Mouse (Mus musculus) left cerebral cortex, postnatal 4 days (tissue): ENCODE results near the gene Inppl1. TPM values are rescaled to one million over a fixed set of nuclear protein-coding genes. Genes with fewer than 3 reads are reported as not detected.

Experiments
- DNase-seq: peaks from one replicate; pipeline ENCODE4 v3.0.0-alpha.2; 2022
- intact Hi-C: fragments of 180-260 bp; cut with DNase I; formaldehyde crosslinking; loops from one replicate; pipeline ENCODE4 v1.15.1; 2025
- total RNA-seq, 2 experiments: library from RNA; stranded (reverse); gene quantifications; 2 replicates each; pipeline ENCODE4 v1.2.3; 2021

Gene Inppl1
- total RNA-seq, 2 experiments from 2014 or later, result 17.8 to 18.8 TPM

DNA sequence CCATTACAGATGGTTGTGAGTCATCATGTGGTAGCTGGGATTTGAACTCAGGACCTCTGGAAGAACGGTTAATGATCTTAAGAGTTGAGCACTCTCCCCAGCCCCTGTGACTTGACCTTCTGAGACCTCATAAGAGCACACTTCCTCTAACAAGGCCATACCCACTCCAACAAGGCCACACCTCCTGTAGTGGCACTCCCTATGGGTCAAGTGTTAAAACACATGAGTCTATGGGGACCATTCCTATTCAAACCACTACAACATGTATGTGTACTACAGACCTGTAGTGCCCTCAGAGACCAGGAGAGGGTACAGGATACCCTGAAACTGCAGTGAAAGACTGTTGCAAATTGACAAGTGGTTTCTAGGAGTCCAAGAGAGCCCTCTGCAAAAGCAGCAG is 9.9 kb upstream of the Inppl1 start:
- intact Hi-C loops, result no loop called here
- DNase-seq, result no peak

DNA sequence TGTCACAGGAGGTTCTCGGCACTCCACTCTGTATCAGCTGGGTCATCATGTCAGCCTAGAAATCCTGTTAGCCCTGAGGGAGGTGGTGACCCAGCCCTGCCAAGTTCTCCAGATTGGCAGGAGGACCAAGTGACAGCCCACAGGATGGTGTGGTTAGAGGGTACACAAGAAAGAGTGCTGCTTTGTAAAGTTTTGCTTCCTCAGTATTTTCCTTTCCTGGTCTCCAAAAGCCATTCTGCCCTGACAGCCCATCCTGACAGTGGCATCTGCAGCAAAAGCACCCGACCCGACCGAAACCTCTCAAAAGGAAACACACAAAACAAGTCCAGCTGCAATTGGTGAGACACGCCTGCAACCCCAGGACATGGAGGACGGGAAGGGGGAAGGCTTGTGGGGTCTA is 6.2 kb upstream of the Inppl1 start:
- intact Hi-C loops, result no loop called here
- no peak for DNase-seq

GRCm38 (mm10) chr7:101837154-101837605 is 849 bp downstream of the Inppl1 start:
- intact Hi-C loops, result no loop called here
- DNase-seq, result no peak

DNA sequence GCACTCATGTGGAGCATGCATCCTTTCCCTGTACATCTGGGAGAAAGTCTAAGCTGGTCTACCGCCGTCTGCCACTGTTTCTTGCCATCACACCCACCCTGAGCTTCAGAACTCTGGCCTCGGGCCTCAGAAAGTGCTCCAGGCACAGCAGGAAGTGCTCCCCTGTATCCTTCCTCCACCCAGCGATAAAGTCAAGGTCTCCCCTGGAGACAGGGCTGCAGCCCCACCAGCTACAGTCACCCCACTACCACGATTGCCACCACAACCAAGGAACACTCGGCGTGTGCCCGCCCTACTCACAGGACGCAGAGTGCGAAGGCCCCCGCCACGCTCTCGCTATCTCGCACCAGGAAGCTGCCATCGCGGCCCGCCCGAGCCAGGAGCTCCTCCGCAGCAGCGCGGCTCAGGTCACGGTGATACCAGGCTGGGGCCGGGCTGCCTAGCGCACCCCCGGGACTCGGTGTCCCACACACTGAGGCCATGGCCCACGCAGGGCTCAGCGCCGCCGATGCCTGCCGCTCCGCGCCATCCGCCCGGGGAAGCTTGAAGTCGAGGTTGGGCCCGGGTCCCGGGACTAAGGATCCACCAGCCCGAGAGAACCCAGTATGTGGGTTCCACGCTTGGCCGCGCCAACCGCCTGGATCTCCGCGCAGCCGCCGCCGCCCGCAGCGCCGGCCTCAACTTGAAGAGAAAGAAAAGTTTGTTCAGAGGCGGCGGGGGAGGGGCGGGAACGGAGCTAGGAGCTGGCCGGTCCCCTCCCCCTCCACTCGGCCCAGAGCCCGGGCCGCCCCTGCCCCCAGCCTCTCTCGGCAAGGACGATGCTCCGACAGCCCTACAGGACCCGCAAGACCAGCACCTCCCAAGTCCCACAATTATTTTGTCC is 1.5 kb downstream of the Inppl1 start:
- intact Hi-C loops, result no loop called here
- peak; percentile 76 for DNase-seq

DNA sequence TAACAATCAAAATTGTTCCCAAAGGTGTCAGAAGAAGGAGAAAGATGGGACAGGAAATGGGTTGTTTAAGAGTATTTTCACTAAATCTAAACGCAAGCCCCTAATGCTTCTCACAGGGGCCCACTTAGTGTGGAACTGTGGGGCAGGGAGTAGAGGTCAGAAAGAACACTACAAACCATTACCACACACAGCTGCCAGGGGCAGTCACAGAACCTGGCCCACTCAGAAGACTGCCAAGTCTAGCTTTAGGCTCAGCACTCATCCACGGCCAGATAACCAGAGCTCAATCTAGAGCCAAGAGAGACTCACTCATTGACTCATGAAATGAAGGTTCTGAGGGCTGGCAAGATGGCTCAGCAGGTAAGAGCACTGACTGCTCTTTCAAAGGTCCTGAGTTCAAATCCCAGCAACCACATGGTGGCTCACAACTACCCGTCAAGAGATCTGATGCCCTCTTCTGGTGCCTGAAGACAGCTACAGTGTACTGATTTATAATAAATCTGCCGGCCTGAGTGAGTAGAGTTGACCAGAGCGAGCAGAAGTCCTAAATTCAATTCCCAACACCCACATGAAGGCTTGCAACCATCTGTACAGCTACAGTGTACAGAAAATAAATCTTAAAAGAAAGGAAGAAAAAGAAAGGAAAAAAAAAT is 2.4 kb downstream of the Inppl1 start:
- intact Hi-C loops, result no loop called here
- no peak for DNase-seq

- intact Hi-C loops, result no loop called here
- no peak for DNase-seq
Measured at GRCm38 (mm10) chr7:101834903-101835302, 3.1 kb downstream of the Inppl1 start.

DNA sequence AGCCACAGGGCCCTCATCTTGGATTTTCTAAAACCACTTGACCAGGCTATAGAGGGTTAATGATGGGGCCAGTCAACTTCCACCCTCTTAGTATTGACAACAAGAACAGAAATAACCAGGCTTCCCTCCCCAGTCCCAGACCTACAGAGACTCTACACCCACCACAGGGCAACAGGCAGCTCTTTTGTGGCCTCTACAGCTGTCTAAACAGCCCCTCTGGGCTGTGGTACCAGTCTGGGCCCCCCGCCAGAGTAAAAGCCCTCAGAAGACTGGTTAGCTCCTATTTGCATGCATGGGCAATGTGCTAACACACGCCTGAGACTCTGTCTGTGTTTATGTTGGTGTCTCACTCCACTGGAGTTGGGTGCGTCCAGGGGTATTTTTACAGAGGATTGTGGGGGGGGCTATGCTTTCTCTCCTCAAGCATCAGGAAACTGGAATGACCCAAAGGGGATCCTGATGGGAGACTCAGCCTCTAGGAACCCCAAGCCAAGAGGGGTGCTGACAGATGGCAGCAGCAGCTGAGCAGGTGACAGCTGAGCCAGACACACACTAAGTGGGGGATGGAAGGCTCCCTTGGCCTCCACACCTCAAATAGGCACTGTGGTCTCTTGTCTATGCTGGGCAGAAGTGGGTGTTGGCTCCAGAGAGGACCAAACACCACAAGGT is 4.0 kb downstream of the Inppl1 start:
- intact Hi-C loops, result no loop called here
- peak; percentile 70 for DNase-seq

- no peak for DNase-seq
Measured at GRCm38 (mm10) chr7:101833352-101833751, 4.7 kb downstream of the Inppl1 start.

DNA sequence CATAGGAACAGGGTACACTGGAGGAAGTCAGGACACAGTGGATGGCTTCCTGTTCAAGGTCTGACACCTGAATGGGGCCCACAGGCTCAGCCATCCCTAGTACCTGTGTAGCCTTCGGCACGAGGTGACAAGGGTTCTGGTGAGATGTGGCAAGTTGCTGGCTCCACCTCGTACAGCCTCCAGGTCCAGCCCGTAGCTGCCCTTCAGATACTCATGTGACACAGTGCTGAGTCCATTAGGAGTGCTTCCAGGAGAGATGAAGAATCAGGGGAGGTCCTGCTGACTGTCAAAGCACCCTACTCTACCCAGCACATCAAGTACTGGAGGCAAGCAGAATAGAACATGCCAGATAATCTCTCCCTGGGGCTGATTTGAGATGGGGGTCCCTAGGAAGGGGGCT is 5.7 kb downstream of the Inppl1 start:
- no peak for DNase-seq
- intact Hi-C loops, result no loop called here

More at GRCm38 (mm10) chr7:101833352-101833751, 4.7 kb downstream of the Inppl1 start:
- intact Hi-C loops, result no loop called here

DNA sequence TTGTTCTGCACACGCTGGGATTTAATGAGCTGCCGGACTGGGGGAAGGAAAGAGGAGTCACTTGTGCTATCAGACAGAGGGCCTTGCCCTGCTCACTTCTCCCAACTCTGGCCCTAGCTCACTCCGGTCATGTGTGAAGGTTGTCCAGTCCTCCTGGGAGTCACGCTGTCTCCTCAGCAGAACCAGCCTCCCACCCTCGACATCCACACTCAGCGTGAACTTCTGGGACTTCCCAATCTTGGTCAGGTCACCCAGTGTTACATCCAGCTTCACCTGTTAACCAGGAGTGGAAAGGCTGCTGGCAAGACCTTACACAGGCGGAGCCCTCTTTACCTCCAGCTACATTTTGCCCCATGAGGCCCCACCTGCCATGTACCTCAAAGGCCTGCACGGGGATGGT is 6.6 kb downstream of the Inppl1 start:
- no peak for DNase-seq
- intact Hi-C loops, result no loop called here

DNA sequence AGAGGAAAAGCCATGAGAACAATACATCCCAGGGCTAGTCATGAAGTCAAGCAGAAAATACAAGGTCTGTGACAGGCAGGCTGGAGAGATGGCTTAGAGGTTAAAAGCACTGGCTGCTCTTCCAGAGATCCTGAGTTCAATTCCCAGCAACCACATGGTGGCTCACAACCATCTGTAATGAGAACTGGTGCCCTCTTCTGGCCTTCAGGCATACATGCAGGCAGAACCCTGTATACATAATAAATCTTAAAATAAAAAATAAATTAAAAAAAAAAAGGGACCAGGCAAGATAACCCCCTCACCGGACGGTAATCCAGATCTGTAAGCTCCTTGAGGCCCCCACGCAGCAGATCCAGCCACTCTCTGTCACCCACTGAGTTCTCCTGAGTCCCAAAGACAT is 7.7 kb downstream of the Inppl1 start:
- DNase-seq, result no peak
- intact Hi-C loops, result no loop called here

- intact Hi-C loops, result no loop called here
- no peak for DNase-seq
Measured at GRCm38 (mm10) chr7:101823758-101824630, 14.0 kb downstream of the Inppl1 start.

DNA sequence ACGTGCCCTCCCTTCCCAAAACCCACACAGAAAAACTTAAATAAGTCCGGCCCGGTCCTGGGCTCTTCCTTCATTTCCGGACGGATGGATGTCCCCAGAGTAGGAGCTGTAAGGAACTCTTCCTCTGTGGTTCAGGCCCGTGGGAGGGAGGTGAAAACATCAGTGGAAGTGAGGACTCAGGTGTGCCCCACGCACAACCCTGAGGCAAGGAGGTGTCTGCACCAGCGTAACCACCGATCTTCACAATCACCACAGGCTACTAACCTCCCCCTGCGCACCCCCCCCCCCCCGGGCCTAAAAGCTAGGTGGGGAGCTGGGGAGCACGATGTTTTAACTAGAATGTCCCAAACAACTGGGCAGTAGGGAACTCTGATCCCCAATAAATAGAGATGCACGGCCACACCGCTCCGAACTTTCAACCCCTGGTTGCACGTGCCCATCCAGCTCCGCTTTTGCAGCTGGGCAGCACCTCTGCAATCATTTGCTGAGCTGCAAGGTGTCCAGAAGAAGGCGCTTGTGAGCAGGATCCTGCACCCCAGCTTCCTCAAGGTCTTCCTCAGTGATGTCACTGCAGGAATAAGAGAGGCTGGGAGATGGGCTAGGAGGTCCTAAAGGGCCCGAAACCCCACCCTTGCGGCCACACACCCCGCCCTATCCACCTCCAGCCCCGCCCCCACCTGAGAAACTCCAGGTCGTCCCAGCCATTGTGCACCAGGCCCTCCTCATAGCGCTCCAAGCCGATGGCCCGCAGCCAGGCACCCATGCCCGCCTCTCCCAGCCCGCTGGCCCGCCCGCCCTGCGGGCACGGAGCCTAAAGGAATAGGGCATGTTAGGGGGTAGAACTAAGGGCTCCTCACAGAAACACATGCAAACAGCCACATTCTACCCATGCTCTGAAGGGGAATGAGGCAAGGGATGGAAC is 14.9 kb downstream of the Inppl1 start:
- intact Hi-C loops, result no loop called here
- DNase-seq, result no peak

DNA sequence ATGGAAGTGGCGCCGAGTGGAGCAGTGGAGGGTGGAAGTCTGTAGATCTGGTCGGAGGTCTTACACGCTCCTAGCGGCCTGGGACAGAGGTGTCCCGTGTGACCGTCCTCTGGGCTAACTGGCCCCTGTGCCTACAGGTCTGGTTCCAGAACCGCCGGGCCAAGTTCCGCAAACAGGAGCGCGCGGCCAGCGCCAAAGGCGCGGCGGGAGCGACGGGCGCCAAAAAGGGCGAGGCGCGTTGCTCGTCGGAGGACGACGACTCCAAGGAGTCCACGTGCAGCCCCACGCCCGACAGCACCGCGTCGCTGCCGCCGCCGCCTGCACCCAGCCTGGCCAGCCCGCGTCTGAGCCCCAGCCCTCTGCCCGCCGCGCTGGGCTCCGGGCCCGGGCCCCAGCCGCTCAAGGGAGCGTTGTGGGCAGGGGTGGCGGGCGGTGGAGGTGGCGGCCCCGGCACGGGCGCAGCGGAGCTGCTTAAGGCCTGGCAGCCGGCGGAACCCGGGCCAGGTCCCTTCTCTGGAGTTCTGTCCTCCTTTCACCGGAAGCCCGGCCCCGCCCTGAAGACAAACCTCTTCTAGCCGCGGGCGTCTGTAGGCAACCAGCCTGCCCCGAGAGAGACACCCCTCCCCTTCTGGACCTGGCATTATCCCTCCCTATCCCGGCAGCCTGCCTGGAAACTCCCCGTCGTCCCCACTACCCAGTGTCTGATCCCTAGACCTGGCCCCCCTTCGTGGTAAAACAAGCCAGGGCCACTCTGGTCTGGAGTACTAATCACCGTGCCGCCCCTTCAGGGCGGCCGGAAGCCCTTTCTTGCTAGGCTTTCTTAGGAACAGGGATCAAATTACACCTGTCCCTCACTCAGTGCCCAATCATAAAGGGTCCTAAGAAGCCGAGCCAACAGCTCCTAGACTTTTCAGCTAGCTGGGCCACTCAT is 16.2 kb downstream of the Inppl1 start:
- intact Hi-C loops, result no loop called here
- peak; percentile 41 for DNase-seq

GRCm38 (mm10) chr7:101820295-101821030 is 17.6 kb downstream of the Inppl1 start:
- no peak for DNase-seq
- intact Hi-C loops, result no loop called here

DNA sequence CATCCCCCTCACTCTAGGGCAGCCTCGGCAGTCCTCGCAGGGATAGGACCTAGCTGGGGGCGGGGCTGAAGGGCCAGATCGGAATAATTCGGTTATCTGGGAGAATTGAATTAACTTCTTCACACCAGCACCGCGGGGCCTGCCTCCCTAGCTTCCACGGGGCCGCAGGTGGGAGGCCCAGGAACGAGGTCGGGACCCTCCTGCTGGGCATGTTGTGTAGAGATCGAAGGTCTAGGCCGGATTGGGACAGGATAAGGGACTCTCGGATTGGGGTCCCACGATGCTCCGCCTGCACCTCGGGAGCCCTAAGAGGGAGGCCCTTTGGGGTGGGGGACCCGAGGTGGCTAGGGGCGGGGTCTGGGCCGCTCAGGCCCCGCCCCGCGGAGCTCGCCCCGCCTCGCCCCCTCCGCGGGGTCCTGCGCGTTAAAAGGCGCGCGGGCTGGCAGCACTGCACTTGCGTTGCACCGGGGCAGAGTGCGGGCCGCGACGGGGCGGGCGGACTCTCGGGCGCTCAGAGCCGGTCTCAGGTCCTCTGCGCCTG is 20.1 kb downstream of the Inppl1 start, which contains the start of gene Phox2a:
Gene Phox2a (plus strand): TSS at position 453 of the 541 bp plus-strand sequence.
- no peak for DNase-seq
- intact Hi-C loops, result no loop called here

DNA sequence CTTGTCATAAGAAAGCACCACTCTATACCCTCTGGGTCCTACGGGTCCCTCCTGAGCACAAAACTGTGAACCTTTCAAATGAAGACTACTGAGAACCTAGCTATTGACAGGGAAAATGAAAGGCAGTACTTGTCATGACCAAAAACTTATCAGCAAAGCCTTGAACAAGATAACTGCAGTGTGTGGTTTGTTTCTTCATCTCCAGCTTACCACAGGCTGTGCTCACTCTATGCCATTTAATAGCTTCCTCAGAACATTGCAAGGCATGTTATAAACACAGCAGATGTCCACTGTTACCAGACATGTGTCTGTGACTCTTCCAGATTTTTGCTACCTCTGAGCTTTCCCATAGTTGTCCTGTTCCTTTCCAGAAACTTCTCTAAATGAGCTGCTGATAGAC is 61.0 kb downstream of the Inppl1 start:
- no peak for DNase-seq
- intact Hi-C loops, result no loop called here
